Mouse (Mus musculus) intestine, postnatal 0 days (tissue): Measurements from ENCODE around the gene Lrch4. TPM values are rescaled to one million over a fixed set of nuclear protein-coding genes. Genes with fewer than 3 reads are reported as not detected.

Experiments
- ATAC-seq: fragments of 200-750 bp; cut with Nextera tagmentation; 2 replicates; pipeline ENCODE4 v1.8.0; 2017; ENCODE audit warnings: mild to moderate bottlenecking, moderate TSS enrichment, moderate library complexity
- H3K27ac ChIP-seq: fragments of 300-500 bp; sonication (generic); 2 replicates; pipeline ENCODE4 v1.5.1; 2014; ENCODE audit warnings: mild to moderate bottlenecking, low read depth, low read length, moderate library complexity
- H3K27me3 ChIP-seq: fragments of 300-500 bp; sonication (generic); replicated peaks from 2 replicates; pipeline ENCODE4 v1.6.1; 2014; ENCODE audit warnings: low read length, mixed read lengths; ENCODE audit not compliant: control insufficient read depth, insufficient read depth
- H3K36me3 ChIP-seq: fragments of 300-500 bp; sonication (generic); 2 replicates; pipeline ENCODE4 v1.6.1; 2014; ENCODE audit warnings: mild to moderate bottlenecking, moderate library complexity; ENCODE audit not compliant: control insufficient read depth, insufficient read depth
- H3K4me1 ChIP-seq: fragments of 300-500 bp; sonication (generic); replicated peaks from 2 replicates; pipeline ENCODE4 v1.6.1; 2014; ENCODE audit warnings: antibody characterized with exemption, low read length, mixed read lengths; ENCODE audit not compliant: control insufficient read depth, insufficient read depth
- H3K4me2 ChIP-seq: fragments of 300-500 bp; sonication (generic); replicated peaks from 2 replicates; pipeline ENCODE4 v1.6.1; 2014; ENCODE audit warnings: low read depth, mild to moderate bottlenecking, moderate library complexity
- H3K4me3 ChIP-seq: fragments of 300-500 bp; sonication (generic); 2 replicates; pipeline ENCODE4 v1.5.1; 2014; ENCODE audit warnings: low read depth, low read length
- H3K9ac ChIP-seq: fragments of 300-500 bp; sonication (generic); 2 replicates; pipeline ENCODE4 v1.6.1; 2014; ENCODE audit warnings: mild to moderate bottlenecking, low read depth, low read length
- H3K9me3 ChIP-seq: fragments of 300-500 bp; sonication (generic); 2 replicates; pipeline ENCODE4 v1.6.1; 2016; ENCODE audit warnings: mixed run types; ENCODE audit not compliant: control insufficient read depth
- CTCF ChIP-seq: sonication (generic); IDR thresholded peaks from 2 replicates; pipeline ENCODE4 v1.5.1; 2016; ENCODE audit warnings: low read depth, mild to moderate bottlenecking, control low read depth, antibody characterized with exemption, moderate library complexity
- WGBS: fragments of 180-500 bp; shearing (Covaris S2); extraction: QIAGEN DNeasy Blood & Tissue Kit; methylation state at CpG from one replicate; pipeline ENCODE4 v1.1.7; 2014; 5-methylcytosine and 5-hydroxymethylcytosine counted together
- polyA plus RNA-seq: library from polyadenylated mRNA; unstranded; fragments of >200 nt; fragmentation: Nextera tagmentation; extraction: Ambion mirVana; gene quantifications from 2 replicates; pipeline ENCODE4 v1.2.1, GENCODE M21; 2015

Lrch4 gene
- polyA plus RNA-seq, 1 experiment from 2014 or later: 31.5 TPM

DNA sequence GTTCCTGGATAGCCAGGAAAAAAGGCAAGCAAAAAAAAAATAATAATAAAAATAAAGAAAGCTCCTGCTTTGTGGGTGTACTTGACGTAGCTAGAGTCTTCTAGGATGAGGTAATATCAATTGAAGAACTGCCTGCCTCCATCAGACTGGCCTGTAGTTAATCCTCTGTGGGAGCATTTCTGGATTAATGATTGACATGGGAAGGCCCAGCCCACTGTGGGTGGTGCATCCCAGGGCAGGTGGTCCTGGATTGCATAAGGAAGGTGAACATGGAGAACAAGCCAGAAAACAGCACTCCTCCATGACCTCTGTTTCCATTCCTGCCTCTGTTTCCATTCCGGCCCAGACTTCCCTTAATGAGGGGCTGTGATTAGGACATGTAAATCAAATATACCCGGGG lies 49.8 kb downstream of the Lrch4 start:
- no peak overlapping the region for H3K27ac ChIP-seq
- 74% methylated on average over 3 of the region's 3 CpGs for WGBS
- ATAC-seq: no peak
- H3K36me3 ChIP-seq: no peaks in the 10 kb centered on the region
- H3K27me3 ChIP-seq: no peaks in the 10 kb centered on the region
- 0 out of 2 replicates have a peak, but pooled peaks cover 2% of the 10 kb centered on the region for H3K4me1 ChIP-seq
- H3K9me3 ChIP-seq: no peaks in the 10 kb centered on the region
- no peak for TF ChIP-seq CTCF
- H3K4me2 ChIP-seq: no peak overlapping the region
- H3K9ac ChIP-seq: no peak overlapping the region
- no peak overlapping the region for H3K4me3 ChIP-seq

GRCm38 (mm10) chr5:137679726-137680125 lies 50.8 kb downstream of the Lrch4 start:
- H3K4me3 ChIP-seq: no peak overlapping the region
- 0 out of 2 replicates have a peak overlapping the region, but pooled peaks have one; percentile 35 for H3K27ac ChIP-seq
- no peaks in the 10 kb centered on the region for H3K9me3 ChIP-seq
- ATAC-seq: no peak
- no peak overlapping the region for H3K4me2 ChIP-seq
- H3K9ac ChIP-seq: no peak overlapping the region
- H3K27me3 ChIP-seq: no peaks in the 10 kb centered on the region
- no peak for TF ChIP-seq CTCF
- H3K4me1 ChIP-seq: 0 out of 2 replicates have a peak, but pooled peaks cover 2% of the 10 kb centered on the region
- WGBS: 63% methylated on average over 4 of the region's 4 CpGs
- no peaks in the 10 kb centered on the region for H3K36me3 ChIP-seq

- no peak overlapping the region for H3K27ac ChIP-seq
- no peaks in the 10 kb centered on the region for H3K36me3 ChIP-seq
- 83% methylated on average over 6 of the region's 6 CpGs for WGBS
- TF ChIP-seq CTCF: no peak
- 0 out of 2 replicates have a peak, but pooled peaks cover 2% of the 10 kb centered on the region for H3K4me1 ChIP-seq
- no peaks in the 10 kb centered on the region for H3K9me3 ChIP-seq
- peak overlapping the region; percentile 93; the same call in 1 of the 2 replicates for H3K4me2 ChIP-seq
- H3K27me3 ChIP-seq: no peaks in the 10 kb centered on the region
- H3K4me3 ChIP-seq: no peak overlapping the region
- no peak for ATAC-seq
- H3K9ac ChIP-seq: no peak overlapping the region
Observed at GRCm38 (mm10) chr5:137682526-137682925, 53.6 kb downstream of the Lrch4 start.

DNA sequence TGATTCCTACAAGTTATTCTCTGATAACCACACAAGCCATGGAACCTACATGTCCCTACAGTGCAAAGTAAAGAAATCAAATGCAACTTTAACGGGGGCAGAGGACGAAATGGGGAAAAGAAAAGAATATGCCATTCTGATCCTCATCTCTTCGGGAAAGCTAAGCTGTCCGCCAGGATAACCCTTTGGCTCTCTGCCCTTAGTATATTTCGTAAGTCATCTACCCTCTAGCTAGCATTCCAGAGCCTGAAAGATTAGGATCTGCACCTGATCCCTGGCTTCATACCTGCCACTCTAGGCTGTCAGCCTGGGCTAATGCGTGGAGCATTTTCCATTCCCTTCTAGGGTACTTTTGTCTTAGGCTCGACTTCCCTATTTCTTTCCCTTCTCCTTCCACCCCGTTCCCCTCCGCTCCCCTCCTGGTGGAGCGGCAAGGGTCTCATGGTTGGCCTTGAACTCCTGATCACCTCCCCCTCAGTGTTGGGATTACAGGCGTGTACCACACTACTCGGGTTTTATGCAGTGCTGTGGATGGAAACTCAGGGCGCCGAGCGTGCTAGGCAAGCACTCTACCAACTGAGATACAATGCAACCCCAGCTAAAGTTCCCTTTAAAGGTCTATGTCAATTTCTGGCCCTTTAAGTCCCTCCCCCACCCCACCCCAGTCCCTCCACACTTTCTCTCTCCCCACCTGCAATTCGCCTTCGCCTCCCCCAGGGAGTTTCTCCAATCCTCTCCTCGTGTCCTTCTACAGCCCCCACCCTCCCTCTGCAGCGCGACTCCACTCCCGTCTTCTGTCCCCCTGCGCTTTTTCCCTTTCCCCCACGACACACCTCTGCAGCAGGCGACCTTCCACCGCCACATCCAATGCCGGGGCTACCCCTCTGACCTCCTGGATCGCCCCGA lies 54.7 kb downstream of the Lrch4 start:
- H3K36me3 ChIP-seq: no peaks in the 10 kb centered on the region
- no peak for TF ChIP-seq CTCF
- ATAC-seq: peak; percentile 2; the same call in 1 of the 2 replicates
- H3K4me1 ChIP-seq: 0 out of 2 replicates have a peak, but pooled peaks cover 2% of the 10 kb centered on the region
- peak overlapping the region; percentile 69 for H3K4me3 ChIP-seq
- peak overlapping the region; percentile 55 for H3K9ac ChIP-seq
- peak overlapping the region; percentile 55 for H3K27ac ChIP-seq
- WGBS: 6% methylated on average over 28 of the region's 28 CpGs
- no peaks in the 10 kb centered on the region for H3K9me3 ChIP-seq
- H3K27me3 ChIP-seq: no peaks in the 10 kb centered on the region
- peak overlapping the region; percentile 93 for H3K4me2 ChIP-seq

DNA sequence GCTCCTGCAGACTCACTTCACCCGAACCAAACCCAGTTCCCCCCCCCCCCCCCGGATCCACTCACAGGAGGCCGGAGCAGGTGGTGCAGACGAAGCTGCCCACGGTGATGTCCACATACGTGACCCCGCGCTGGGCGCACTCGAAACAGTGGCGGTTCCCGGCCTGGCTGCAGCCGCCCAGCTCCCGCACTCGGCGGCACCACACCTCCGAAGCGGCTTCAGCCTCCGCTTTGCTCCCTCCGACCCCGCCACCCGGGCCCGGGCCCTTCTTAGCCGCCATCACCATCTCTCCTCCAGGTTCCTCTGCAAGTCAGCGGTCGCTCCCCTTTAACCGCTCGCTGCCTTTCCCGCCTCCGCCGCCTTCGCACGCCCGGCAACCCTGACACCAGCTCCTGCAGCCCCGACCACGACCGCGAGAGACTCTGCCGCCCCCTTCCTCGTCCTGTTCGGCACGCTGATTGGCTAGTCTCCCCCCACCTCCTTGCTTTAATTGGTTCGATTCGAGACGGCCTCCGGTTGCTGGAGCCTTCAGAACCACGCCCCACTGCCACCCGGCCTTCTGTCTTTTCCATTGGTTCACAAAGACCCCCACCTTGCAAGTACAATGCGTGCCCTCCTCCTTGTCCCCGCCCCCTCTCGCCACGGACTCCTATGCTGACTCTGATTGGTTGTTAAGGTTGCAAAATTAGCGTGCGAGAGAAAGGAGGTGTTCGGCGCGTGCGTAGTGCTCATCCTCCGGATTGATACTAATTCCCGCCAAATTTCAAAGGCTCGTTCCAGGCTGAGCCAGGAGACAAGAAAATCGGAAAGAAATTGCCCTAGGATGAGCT lies 55.6 kb downstream of the Lrch4 start, which contains the start of gene Agfg2:
Gene Agfg2 (minus strand): TSS at position 433 of the 830 bp plus-strand sequence.
- Histone ChIP-seq H3K4me1 (0 out of 2 replicates have a peak, but pooled peaks cover 2% of the 10 kb centered on the region), H3K36me3 (no peaks in the 10 kb centered on the region), H3K4me3 (peak within 1 kb of the TSS; percentile 69), H3K27ac (peak within 1 kb of the TSS; percentile 55), H3K4me2 (peak within 1 kb of the TSS; percentile 93), H3K9ac (peak within 1 kb of the TSS; percentile 55), H3K27me3 (no peaks in the 10 kb centered on the region), H3K9me3 (no peaks in the 10 kb centered on the region)
- peak; percentile 46 for TF ChIP-seq CTCF
- WGBS: under 1% methylated on average over 45 of the region's 62 CpGs
- peak; percentile 96 for ATAC-seq

GRCm38 (mm10) chr5:137685653-137686052 lies 56.7 kb downstream of the Lrch4 start:
- no peaks in the 10 kb centered on the region for H3K9me3 ChIP-seq
- ATAC-seq: no peak
- no peak for TF ChIP-seq CTCF
- no peak overlapping the region for H3K4me2 ChIP-seq
- H3K27me3 ChIP-seq: no peaks in the 10 kb centered on the region
- no peak overlapping the region for H3K27ac ChIP-seq
- no peaks in the 10 kb centered on the region for H3K36me3 ChIP-seq
- no peak overlapping the region for H3K9ac ChIP-seq
- H3K4me1 ChIP-seq: 0 out of 2 replicates have a peak, but pooled peaks cover 2% of the 10 kb centered on the region
- no peak overlapping the region for H3K4me3 ChIP-seq
- WGBS: 96% methylated on average over 3 of the region's 3 CpGs
